Mouse (Mus musculus) embryo, embryonic 11.5 days (tissue): Measurements from ENCODE around the gene Chst4.

ENCODE experiments used
- DNase-seq: peaks from one replicate; pipeline ENCODE4 v3.0.0-alpha.2; 2012; ENCODE audit warnings: low read depth, low spot score

Gene Chst4

DNA sequence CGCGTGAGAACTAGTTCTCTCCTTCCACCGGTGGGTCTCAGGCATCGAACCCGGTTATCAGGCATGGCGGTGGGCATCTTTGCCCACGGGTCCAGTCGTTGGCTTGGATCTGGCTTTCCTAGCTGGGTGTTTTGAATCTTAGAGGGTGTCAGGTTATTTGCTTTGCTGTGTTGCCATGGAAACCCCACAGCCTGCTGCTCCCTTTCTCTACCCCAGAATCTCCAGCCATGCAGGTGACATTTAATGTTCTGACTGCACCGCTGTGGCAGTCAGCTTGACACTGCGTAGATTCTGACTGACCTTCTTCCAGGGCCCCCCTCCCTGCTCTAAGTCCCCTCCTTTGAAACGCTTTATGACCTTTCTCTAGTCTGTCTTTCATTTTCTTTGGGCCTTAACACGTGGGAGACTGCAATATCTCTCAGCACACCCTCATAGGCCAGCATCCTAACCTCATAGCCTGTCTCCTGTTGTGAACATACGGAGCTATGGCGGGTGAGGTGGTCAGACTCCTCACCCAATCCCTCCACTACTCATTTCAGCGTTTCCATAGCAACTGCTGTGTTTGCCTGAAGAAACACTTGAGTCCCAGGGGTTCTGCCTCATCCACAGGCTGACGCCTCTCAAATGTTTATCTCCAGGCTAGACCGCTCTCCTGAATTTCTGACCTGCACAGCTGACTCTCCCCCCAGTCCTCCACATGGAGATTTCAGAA, 33.1 kb downstream of the Chst4 start:
- no peak for DNase-seq

DNA sequence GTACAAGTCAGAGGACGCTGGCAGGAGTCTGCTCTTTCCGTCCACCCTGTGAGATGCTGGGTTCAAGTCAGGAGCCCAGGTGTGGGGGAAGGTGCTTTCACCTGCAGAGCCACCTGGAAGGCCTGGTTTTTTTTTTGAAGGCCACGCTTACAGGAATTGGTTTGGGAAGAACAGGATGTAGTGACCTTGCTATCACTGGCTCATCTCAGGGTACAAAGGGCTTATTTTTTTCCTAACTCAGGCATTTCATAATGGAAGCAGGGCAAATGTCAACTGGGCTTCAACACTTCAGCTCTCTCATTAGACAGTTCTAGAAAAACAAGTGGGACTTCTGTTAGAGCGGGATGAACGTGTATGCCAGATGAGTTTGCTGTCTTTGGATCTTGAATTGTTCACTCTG, 35.2 kb downstream of the Chst4 start:
- DNase-seq, result no peak

DNA sequence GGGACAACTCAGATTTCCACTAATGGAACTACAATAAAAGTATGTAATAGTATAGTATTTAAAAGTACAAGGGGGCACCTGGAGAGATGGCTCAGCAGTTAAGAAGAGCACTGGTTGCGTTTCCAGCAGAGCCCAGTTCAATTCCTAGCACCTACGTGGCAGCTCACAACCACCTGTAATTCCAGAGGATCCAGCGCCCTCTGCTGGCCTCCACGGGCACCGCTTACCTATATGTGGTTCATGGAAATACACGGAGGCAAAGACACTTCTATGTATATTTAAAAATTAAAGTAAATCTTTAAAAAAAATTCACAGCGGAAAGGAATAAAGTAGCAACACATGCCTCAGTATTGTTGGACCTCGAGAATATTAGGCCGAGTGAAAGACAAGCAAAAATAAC, 36.6 kb downstream of the Chst4 start:
- no peak for DNase-seq

DNA sequence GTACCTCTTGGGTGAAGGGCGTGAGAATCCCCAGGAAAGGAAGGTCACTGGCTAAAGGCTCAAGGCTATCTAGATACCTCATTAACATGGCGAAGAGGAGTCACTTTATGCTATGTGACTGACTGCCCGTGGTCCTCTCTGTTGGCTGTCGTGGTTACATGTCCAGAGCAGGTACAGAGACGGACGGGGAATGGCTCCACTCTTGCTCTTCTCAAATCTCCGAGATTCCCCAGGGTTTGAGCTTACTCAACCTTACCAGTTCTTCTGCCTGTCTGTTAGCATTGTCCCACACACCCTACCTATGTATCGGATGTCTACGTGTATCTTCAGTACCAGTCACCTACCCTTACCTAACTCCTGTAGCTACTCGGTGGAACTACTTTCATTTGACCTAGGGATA, 39.6 kb downstream of the Chst4 start:
- DNase-seq, result no peak

DNA sequence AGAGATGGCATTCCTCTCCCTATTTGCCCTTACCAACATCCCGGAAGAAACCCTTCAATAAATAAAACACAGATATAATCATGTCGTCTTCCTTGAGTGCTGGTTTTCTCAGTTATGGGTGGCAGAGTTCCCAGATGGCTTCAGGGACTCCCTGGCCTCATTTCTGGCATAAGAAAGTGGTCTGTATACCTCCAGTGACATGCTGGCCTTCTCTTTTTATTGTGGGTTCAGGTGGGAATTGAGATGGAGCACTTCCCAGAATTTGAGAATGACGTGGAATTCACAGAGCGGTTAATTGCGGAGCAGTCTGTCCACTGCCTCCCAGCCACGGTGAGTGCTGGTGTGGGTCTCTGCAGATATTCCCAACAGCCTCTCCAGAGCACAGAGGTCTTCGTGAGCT, 41.5 kb downstream of the Chst4 start:
- no peak for DNase-seq

DNA sequence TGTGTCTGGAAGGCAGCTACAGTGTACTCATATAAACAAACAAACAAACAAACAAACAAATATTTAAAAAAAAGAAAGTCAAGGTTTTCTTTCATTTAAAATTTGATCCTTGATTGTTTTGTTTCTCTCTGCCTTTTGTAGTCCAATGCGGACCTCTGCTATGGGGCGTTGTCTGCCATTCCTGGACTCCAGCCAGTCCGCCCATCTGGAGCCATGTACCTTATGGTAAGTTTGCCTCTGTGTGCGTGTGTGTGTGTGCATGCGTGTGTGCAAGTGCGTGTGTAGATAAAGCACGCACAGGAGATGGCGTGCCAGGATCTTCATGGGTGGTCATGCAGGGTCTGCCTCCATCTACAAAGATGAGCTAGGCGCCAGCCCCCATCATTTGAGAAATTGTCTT, 42.2 kb downstream of the Chst4 start:
- DNase-seq, result no peak

DNA sequence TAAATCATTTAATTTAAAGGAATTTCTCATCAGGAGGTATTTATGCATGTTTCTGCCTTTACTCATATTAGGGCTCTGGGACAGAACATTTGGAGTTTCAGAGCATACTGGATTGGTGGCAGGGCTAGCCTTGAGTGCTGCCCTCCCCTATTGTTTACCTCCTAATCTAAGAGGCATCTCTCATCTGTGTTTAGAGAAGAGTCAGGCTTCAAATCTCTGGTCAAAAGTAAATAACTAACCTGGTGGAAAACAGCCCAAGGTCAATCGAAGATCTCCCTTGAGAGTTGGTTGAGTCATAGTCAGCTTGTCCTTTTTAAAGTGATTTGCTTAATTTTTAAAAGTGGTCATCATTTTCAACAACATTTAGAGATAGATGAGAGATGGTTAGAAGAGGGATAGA, 46.6 kb downstream of the Chst4 start:
- DNase-seq, result no peak

DNA sequence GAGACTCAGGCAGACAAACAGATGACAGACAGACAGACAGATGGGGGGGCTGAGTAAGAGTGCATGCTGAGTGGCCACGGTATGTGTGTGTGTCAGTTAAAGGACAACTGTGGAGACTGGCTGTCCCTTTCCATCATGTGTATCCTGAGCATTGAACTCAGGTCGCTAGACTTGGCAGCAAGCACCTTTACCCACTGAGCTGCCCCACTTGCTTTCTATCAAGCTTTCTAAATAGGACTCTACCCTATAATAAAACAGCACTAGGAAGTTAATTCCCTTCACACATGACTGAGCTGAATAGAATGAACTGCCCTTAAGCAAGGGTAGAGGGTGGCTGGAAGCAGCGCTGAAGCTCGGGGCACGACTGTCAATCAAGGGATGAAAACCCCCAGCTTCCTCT, 47.4 kb downstream of the Chst4 start:
- DNase-seq, result no peak

DNA sequence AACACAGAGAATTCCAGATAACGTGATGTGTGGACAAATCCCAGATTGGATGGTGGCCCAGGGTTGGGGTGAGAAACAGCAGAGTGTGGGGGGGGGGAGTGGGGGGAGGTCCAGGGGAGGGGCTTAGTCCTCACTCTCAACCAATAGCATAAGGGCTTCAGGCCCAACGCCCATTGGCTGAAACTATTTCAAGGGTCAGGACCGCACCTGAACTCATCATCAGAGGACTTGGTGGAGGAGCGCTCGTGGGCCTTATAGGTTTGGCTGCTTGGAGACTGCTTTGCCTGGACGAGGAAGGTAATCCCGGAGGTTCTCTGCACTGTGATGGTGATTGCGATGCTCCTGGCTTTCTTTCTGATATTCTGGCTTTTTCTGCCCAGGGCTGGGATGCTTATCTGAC, 49.3 kb downstream of the Chst4 start, which contains the start of gene Tat:
TSS of gene Tat (plus strand) at position 214 of the 400 bp plus-strand sequence.
- DNase-seq, result no peak

DNA sequence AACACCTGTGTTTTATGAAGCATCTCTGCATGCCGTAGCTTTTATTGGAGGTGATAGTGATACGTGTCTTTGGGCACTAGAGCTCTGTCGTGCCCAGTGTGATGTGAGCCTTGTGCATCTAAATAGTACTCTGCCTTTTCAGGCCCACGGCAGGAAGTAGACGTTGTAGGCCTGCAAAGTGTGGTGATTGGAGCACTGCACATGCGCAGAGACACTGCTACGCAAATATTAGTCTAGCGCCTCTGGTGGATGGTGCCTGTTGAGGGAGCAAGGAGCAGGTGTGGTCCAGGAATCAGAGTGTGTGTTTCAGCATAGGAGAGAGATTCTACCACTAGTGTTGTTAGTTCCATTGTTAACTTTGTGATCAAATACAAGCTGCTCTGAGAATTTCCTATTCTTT, 50.4 kb downstream of the Chst4 start:
- DNase-seq, result no peak

DNA sequence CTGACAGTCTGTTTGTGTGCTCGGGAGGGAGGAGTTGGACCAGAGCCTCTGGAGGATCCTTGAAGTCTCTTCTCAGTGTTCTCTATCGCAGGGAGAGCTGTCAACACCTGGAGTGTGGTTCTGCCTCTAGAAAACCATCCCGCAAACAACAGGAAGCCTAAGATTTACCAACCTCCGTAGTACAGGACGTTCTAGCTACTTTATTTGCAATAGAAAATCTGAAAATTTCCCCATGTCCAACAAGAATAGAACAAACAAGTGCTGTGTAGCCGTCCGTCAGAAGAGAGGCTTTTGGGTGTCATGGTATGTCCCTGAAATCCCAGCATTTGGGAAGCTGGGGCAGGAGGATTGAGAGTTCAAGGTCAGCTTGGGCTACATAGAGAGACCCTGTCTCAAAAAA, 51.8 kb downstream of the Chst4 start:
- DNase-seq, result no peak

DNA sequence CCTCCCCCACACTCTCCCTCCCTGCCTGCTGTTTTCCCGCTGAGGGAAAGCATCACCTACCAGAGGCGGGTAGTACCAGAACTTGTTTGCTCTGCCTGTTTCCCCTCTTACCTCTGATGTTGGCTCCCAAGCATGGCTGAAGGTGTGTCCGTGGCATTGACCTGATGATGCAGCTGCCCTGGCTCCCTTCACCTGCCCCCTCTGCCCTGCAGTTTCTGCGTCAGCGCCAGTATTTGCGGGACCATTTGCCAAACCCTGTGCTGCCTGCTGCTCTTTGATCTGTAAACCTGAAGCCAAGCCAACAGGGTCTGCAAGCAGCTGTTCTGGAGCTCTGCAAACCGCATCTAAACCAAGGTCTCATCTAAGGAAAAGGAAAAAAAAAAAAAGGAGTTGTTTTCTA, 53.2 kb downstream of the Chst4 start:
- no peak for DNase-seq

DNA sequence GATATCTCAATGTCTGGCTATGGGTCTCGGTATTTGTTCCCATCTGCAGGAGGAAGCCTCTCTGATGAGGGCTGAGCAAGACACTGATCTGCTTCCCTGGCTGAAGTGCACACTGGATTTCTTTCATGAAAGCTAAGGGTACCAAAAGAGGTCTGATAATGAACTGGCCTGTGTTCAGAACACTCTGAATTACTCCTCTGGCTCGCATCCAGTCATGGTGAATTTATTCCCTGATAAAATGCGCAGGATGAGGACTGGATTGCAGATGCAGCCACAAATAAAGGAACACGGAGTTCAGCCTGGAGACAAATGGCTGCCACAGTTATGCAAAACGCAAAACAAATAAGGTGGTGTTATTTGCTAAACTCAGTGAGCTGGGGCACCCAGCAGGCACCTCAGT, 55.6 kb downstream of the Chst4 start:
- DNase-seq, result no peak

DNA sequence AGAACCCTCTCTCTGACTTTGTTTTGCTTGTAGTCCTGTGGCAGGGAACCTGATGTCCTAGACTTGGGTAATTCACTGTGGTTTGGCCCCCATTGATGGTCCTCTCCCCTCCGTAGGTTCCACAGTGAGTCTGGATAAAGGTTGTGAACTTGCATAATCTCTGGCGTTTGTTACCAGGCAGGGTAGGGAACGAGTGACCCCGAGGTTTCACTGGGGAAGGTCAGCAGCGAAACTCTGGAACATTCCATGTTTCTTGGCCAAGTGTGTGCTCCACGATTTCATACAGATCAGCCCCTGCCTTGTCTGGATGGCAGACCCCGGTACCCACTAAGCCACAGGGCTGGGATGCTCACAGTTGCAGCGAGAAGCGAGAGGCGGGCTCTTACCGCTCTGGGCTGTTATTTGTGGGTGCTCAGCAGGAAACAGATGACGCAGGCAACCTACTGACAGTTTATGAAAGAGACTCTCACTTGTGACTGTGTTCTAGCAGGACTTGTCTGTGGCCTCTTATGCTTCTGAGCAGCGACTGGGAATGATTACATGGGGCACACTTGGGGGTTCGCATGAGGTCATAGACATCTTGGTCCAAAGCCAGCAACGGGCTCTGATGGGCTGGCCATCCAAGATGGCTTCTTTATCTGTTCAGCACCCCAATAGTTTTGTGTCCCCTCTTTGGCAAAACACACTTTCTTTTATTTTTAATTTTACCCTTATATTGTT, 57.0 kb downstream of the Chst4 start:
- no peak for DNase-seq

DNA sequence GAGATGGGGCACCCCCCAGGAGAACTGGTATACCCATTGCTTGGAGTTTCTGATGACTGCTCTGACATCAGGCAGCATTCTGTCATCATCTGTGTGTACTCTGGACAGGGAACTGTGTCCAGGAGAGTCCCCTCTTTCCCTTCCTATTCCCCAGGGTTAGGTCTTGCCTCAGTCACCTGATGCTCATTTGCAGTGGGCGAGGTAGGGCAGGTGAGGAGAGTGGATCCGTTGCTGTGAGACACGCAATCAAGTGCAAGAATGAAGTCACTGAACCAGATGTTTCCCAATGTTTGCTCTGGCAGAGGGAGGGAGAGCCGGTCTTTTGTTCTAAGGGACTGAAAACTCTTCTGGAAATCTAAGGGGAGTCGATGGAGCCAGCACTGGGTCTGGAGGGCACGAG, 60.2 kb downstream of the Chst4 start:
- no peak for DNase-seq
